Mouse (Mus musculus): ENCODE measurements around the gene Ambra1.

The Ambra1 gene

GRCm38 (mm10) chr2:91939303-91939935 is 209.5 kb downstream of the Ambra1 start:
- no peak for DNase-seq

DNA sequence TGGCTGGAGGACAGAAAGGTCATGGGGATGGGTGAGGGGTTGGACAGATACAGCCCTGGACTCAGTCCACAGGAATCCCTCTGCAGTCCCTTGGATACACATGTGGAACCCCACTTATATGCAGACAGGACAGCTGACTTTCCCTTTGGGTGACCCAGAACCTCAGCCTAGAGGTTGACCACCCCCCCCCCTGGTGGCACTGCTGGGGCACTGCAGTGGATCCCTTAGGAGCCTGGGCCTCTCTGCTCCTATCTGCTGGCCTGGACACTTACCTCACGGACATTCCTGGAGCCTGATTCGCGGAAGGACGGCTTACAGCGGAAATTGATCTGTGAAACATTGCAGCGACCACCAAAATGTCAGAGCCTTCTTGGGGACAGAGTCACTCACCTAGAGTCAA is 212.4 kb downstream of the Ambra1 start:
- DNase-seq, result no peak

DNA sequence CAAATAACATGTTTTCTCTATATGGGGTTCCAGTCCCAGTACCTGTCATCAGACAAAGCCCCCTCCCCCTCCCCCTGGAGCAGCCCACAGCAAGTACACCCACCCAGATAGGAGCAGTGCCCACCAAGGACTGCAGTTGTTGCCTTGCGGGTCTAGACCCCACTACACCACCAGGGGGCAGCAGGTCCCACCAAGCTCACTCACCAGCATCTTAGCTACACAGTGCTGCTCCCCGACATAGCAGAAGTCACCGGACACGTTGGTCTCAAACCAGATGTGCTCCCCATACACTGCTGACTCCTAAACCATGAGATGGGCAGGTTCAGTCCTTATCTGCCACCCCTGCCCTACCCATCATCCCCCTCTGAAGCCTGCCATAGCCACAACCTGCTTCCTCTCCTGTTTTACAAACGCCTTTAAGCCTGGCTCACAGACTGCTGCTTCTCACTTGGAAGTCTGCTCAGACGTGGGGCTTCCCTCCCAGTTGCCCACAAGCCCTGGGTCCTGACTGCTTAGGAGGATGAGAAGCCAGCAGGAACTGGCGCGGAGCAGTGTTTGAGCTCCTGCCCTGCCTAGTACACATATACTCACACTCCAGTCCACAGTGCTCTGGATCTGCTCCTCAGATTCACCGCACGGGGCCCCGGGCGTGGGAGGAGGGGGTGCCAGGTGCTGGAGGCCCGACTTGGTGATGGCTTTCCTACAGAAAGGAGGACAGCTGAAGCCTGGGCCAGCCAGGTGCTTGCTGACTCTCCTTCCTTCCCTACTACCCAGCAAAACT is 214.4 kb downstream of the Ambra1 start:
- peak; percentile 80 for DNase-seq

GRCm38 (mm10) chr2:91945483-91945882 is 215.5 kb downstream of the Ambra1 start, which contains the start of gene Gm9821:
Gm9821 (plus strand) TSS chr2:91945703.
- no peak for DNase-seq

DNA sequence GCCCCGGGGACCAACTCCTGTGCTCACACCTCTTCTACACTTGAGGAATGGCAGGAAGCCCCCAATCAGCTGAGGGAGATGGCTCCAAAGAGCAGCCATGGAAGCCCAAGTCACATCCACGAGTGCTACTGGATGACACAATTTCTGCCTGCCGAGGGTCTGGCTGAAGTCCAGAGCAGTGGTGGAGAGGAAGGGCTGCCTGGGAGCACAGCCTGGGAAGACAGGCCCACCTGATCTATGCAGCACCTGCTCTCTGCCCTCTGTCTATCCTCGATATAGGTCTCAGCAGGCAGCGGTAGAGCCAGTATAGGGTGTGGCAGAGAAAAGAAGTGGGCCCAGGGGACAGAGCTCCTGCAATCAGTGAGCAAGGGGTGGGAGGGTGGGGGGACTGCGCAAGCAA is 216.9 kb downstream of the Ambra1 start:
- DNase-seq, result peak; percentile 47

- no peak for DNase-seq
These were observed 217.6 kb downstream of the Ambra1 start for GRCm38 (mm10) chr2:91947397-91948150.

- peak; percentile 51 for DNase-seq
These were observed 218.2 kb downstream of the Ambra1 start for GRCm38 (mm10) chr2:91948151-91948509.

- DNase-seq, result no peak
These were observed 218.9 kb downstream of the Ambra1 start for GRCm38 (mm10) chr2:91948792-91949241.

- DNase-seq, result peak; percentile 89
These were observed 219.7 kb downstream of the Ambra1 start for GRCm38 (mm10) chr2:91949411-91950274.

- peak; percentile 67 for DNase-seq
These were observed 220.5 kb downstream of the Ambra1 start for GRCm38 (mm10) chr2:91950275-91951085.

DNA sequence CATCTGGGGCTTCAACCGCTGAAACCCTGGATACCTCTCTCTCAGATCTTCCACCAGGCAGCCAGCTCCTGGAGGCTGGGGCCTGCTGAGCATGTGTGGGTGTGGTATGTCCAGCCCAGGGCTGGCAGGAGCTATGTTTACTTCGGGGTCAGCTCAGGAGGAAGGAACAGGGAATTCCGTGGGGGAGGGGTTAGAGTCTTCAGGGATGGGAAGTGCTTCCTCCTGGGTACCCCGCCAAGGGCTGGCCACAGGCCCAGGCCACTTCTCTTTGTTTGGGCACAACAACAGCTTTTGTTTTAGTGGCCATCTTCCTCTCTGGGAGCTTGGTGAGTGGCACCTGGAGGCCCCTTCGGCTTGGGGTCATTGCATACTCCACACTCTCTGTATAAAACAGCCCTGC is 223.9 kb downstream of the Ambra1 start:
- peak; percentile 89 for DNase-seq

- no peak for DNase-seq
These were observed 225.2 kb downstream of the Ambra1 start for GRCm38 (mm10) chr2:91955121-91955591.

DNA sequence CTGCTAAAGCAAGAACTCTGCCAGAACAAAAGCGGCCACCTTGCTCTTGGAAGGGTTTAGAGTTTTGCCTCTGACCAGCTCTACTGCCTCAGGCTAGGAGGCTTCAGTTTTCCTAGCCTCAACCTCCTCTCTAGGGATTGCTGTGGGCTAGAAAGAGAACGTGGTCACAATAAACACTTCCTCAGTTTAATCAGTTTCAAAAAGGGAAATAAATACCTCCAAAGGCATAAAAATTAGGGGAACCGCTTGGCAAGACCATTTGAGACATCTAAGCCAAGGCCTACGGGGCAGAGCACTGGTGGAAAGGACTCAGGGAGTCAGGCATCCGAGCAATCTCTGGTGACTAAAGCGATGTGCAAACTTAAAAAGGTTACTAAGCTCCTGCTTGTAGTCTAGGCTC is 225.9 kb downstream of the Ambra1 start:
- no peak for DNase-seq

GRCm38 (mm10) chr2:91957096-91957495 is 227.2 kb downstream of the Ambra1 start:
- no peak for DNase-seq

- DNase-seq, result no peak
These were observed 228.1 kb downstream of the Ambra1 start for GRCm38 (mm10) chr2:91958049-91958448.

DNA sequence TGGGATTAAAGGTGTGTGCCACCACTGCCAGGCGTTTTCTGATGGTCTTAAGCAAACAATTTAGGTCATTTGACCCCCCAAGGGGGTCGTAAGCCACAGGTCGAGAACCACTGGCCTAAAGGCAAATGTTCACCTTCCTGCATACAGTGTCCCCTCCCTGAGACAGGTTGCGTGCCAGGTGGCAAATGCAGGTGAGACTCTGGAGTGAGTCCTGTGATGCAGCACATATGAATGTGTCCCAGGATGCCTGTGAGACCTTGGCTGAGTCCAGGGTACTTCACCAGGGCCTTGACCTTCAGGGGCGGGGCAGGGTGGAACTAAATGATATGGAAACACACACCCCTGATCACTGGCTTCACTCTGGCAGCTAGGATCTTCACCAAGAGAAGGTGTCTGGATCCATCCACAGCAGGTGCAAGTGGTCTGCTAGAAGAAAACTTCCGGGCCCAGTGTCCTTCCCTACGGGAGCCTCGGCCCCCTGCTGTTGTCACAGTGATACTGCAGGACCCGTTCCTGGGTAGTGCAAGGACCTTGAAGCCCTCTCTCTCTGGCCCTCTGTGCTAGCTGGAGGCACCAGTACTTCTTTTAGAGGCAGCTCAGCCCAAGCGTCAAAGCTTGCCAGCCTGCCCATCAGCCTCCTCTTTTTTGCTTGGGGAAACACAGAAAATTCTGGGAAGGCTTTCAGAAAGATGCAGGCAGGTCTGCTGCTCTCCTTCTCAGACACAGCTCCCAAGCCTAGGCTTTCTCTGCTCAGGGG is 228.9 kb downstream of the Ambra1 start:
- peak; percentile 73 for DNase-seq

- no peak for DNase-seq
These were observed 229.8 kb downstream of the Ambra1 start for GRCm38 (mm10) chr2:91959544-91960410.

DNA sequence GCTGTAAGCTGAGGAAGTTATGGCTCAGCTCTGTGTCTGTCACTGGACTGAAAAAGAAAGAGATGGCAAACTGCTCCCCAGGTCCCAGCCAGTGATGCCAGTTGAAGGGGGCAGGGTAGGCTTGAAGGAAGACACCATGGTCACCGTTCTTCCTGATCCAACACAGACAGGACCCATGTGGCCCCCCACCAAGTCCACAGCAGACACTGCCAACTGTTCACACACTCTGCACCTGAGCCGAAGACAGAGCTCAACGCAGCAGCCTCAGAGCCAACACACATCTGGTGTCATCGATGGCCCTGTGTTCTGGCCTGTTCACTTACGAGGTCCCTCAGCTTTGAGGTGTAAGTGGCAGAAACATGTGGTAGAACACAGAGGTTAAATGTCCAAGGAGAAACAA is 230.5 kb downstream of the Ambra1 start:
- no peak for DNase-seq

DNA sequence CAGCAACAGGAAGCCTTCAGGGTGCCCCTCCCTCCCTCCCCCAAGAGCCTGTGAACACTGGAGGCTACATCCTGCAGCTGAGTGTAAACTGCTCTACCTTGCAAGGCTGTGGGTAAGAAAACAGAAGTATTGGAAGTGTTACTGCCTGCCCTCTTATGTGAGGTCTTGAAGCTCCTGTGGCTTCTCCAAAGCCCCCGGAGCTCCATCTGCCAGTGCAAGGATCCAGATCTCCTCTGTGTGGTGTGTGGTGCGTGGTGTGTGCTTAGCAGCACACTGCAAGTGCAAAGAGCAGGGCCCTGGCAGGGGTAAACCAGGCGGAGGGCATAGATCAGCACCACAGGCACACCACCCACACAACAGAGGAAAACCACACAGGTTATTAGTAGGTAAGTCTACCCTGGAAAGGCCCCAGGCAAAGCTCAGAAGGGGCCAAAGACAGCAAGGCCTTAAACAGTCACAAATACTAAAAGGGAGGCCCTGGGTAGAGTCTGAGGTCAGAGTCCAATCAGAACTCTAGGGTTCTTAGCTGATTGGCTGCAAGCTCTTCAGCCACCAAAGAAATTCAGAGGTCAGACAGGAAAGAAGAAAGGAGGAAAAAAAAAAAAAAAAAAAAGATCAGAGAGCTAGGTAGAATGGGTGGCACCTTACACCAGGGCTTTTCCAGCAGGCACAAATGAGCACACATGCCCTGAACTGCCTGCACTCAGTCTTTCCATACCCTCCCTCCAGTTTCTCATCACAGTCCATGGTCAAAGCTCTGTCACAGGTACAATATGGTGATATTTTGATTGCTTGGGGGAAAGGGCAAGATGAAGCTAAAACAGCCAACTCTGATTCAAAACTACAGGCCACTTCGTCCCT is 232.2 kb downstream of the Ambra1 start:
- no peak for DNase-seq
